Mouse (Mus musculus) Patski (cell line): ENCODE measurements around the gene Hhex. TPM values are rescaled to one million over a fixed set of nuclear protein-coding genes. Genes with fewer than 3 reads are reported as not detected.
A peak's percentile ranks its signal among the peaks of the same experiment; 100 is the strongest.

Experiments
- ATAC-seq: fragments of 100-300 bp; one replicate; pipeline ENCODE4 v1.8.0; 2021
- CTCF ChIA-PET: fragments of 350-600 bp; sonication (Branson Sonifier 250); formaldehyde crosslinking; loops from one replicate; lab custom pipeline; 2022; ENCODE audit warnings: inconsistent platforms; lab: Charles Lee
- POLR2A ChIA-PET: fragments of 350-600 bp; sonication (Branson Sonifier 250); formaldehyde crosslinking; loops from one replicate; lab custom pipeline; 2022; ENCODE audit warnings: antibody characterized with exemption, inconsistent platforms; lab: Charles Lee
- DNase-seq: peaks from one replicate; pipeline ENCODE4 v3.0.0-alpha.2; 2011; ENCODE audit warnings: low read depth, low spot score
- H3K27me3 ChIP-seq: fragments of 371-371 bp; one replicate; pipeline ENCODE4 v1.5.1; 2021
- CTCF ChIP-seq: fragments of 100-300 bp; IDR thresholded peaks from one replicate; pipeline ENCODE4 v1.5.1; 2021
- in situ Hi-C: fragments of 300-500 bp; cut with MboI; formaldehyde crosslinking; loops from 3 replicates; pipeline ENCODE4 v1.11.1; 2018; ENCODE audit warnings: low pct_unique_long_range_greater_than_20kb, mixed read lengths
- polyA plus RNA-seq: library from polyadenylated mRNA; unstranded; gene quantifications from one replicate; pipeline ENCODE4 v1.2.3, GENCODE M21; 2021

Hhex gene
- polyA plus RNA-seq, 1 experiment from 2014 or later, result 2.1 TPM

GRCm38 (mm10) chr19:37433895-37434262 lies 731 bp upstream of the Hhex start:
- no peak for DNase-seq
- in situ Hi-C loops, result no loop called here
- no peak for TF ChIP-seq CTCF
- ATAC-seq, result peak; percentile 11
- ChIA-PET POLR2A (no interaction called here), CTCF (interaction anchor here (1.2 to 2.0 kb wide), 3 partner anchors 10 to 14 kb away, joined by 3 to 10 read pairs (median 3); no protein-coding TSS in a partner anchor)
- H3K27me3 ChIP-seq, result peaks cover 16% of the 10 kb centered on the region

DNA sequence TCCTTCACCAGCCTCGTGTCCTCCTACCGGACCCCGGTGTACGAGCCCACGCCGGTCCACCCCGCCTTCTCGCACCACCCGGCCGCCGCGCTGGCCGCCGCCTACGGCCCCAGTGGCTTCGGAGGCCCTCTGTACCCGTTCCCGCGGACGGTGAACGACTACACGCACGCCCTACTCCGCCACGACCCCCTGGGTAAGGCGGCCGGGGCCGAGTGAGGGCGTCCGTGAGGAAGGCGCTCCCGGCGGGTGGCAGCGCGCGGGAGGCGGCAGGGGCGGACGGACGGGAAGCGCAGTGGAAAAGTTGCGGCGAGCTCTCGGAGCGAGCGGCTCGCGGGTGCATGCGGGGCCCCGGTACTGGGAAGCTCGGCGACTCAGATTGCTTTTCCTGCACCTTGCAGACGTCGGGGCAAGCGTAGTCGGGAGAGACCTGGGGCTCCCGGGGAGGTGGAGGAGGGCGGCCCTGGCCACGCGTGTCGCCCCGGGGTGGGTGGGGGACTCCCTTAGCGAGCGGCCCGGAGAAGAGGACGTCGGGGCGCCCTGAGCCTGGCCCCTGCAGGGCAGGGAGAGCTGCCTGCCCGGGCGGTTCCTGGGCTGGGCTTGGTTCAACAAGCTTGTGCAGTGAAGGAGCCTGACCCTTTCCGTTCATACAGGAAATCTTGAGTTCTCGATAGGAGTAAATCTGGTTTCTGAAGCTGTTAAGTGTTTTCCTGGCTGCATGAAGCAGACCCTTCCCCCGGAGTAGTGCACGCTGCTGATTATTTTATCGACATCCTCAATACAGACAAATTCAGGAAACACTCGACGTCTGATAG lies 637 bp downstream of the Hhex start:
- ChIA-PET CTCF (interaction anchor here (1.2 to 2.0 kb wide), 2 partner anchors 8 to 12 kb away, joined by 3 to 10 read pairs; no protein-coding TSS in a partner anchor), POLR2A (no interaction called here)
- no peak for DNase-seq
- peaks cover 13% of the 10 kb centered on the region for H3K27me3 ChIP-seq
- peak; percentile 51 for ATAC-seq
- in situ Hi-C loops, result no loop called here
- TF ChIP-seq CTCF, result no peak

- peaks cover 13% of the 10 kb centered on the region for H3K27me3 ChIP-seq
- ChIA-PET CTCF (no interaction called here), POLR2A (interaction anchor here (1.1 kb wide), 1 partner anchor 12 kb away, joined by 3 read pairs; no protein-coding TSS in a partner anchor)
- ATAC-seq (no peak), DNase-seq (no peak)
- TF ChIP-seq CTCF, result no peak
- in situ Hi-C loops, result no loop called here
Observed at GRCm38 (mm10) chr19:37435853-37436174, 1.2 kb downstream of the Hhex start.

DNA sequence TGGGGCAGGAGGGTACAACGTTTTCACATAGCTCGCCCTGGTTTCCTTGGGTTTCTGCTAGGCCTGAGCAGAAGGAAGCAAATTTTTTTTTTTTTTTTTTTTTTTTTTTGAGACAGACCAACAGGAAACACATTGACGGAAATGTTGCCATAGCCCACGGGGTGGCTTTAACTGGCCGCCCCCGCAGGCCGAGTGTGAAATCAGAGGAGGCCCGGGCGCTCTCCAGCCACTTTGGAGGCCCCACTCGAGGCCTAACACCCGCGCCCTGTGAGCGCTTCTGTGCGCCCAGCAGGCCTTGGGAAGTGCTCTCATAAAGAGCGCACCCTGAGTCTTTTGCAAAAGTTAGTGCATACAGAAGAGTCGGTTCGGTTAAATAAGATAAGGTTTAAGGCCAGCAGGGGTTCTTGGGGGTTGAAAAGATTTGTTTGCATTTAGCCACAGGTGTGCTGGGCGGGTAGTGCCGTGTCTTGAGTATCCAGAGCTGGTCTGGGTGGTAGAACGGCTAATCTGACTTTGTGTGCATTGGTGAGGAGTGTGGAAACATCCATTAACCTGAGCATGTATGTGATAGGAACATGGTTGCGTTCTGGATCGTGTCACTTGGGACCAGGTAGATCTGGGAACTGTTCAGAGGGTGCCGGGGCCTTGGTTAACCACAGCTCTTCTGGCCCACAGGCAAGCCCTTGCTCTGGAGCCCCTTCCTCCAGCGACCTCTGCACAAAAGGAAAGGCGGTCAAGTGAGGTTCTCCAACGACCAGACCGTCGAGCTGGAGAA lies 2.1 kb downstream of the Hhex start:
- peaks cover 13% of the 10 kb centered on the region for H3K27me3 ChIP-seq
- DNase-seq (no peak), ATAC-seq (no peak)
- ChIA-PET CTCF (no interaction called here), POLR2A (interaction anchor here (1.1 kb wide), 1 partner anchor 12 kb away, joined by 3 read pairs; no protein-coding TSS in a partner anchor)
- no peak for TF ChIP-seq CTCF
- in situ Hi-C loops, result no loop called here

DNA sequence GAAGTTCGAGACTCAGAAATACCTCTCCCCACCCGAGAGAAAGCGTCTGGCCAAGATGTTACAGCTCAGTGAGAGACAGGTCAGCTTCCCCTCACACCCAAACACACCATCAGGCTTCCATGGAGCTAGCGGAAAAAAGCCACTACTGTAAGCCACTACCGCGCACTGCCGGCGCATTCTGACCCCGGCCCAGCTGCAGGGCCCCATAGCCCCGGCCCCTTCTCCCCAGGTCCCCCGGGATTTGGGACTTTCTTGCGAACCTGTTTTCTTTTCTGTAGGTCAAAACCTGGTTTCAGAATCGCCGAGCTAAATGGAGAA lies 2.6 kb downstream of the Hhex start:
- no peak for TF ChIP-seq CTCF
- ChIA-PET CTCF (no interaction called here), POLR2A (no interaction called here)
- ATAC-seq (no peak), DNase-seq (no peak)
- in situ Hi-C loops, result no loop called here
- H3K27me3 ChIP-seq, result peaks cover 13% of the 10 kb centered on the region

DNA sequence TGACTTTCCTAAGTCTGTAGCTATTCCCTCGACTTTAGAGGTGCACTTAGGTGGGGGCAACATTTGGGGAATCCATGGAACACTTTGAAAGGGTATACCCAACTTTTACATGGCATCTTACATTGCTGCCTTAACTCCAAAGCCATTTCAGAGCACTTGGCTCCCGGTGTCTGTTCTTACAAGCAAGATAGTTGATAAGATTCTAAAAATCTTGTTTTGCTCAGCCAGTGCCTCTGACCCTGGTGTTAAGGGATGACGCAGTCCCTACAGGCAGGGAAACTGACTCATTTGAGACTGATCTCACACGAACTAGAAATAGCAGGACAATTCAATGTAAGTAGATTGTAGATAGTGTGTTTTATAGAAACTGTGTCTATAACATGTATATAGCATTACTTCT lies 5.6 kb downstream of the Hhex start:
- H3K27me3 ChIP-seq, result peaks cover 10% of the 10 kb centered on the region
- ATAC-seq (no peak), DNase-seq (no peak)
- TF ChIP-seq CTCF, result no peak
- ChIA-PET POLR2A (no interaction called here), CTCF (no interaction called here)
- in situ Hi-C loops, result no loop called here

DNA sequence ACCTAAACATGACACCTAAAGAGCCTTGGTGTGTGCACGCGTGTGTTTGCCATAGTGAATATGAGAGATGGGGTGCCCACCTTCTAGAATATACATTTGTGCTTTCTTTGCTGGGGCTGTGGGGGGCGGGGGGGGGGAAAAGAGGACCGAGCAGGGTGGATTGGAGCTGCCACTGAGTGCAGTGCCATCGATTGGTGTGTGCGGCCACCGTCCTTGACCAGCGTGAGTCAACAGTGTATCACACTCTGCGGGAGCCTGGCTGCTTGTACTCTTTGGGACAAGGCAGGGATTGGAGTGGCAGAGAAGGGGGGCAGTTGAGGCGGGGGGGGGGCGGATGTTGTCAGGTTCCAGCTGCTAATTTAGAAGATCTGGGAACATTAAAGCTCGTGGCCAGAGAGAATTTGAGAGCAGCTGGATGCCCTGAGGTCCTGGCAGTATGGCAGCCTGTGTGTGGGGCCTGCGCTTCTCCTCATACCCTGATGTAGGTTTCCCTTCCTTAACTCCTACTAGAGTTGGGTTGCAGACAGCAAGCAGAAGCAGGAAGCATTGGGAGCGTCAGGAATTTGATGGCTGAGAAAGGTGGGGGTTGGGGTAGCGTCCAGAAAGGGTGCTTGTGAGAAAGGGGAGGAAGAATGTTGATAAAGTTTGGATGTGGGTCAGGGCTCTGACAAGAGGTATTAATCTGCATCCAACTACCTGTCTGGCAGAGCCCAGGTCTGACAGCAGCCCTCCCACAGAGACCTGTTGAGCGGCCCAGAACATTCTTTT lies 6.3 kb downstream of the Hhex start:
- ChIA-PET POLR2A (no interaction called here), CTCF (interaction anchor here (1.4 kb wide), 1 partner anchor 22 kb away, joined by 6 read pairs; no protein-coding TSS in a partner anchor)
- no peak for TF ChIP-seq CTCF
- peaks cover 6% of the 10 kb centered on the region for H3K27me3 ChIP-seq
- ATAC-seq, result no peak
- in situ Hi-C loops, result no loop called here
- DNase-seq, result no peak

- in situ Hi-C loops, result no loop called here
- ChIA-PET POLR2A (no interaction called here), CTCF (interaction anchor here (1.0 to 1.4 kb wide), 5 partner anchors 8 to 24 kb away, joined by 3 to 6 read pairs (median 3); partner anchors contain the start of gene Hhex)
- no peak for TF ChIP-seq CTCF
- ATAC-seq, result no peak
- DNase-seq, result no peak
- peaks cover 11% of the 10 kb centered on the region for H3K27me3 ChIP-seq
Observed at GRCm38 (mm10) chr19:37442524-37443286, 8.1 kb downstream of the Hhex start.

GRCm38 (mm10) chr19:37443631-37444140 lies 9.1 kb downstream of the Hhex start:
- in situ Hi-C loops, result no loop called here
- ChIA-PET POLR2A (no interaction called here), CTCF (interaction anchor here (0.8 to 1.4 kb wide), 6 partner anchors 9 to 28 kb away, joined by 3 to 4 read pairs (median 3); partner anchors contain the start of gene Hhex)
- no peak for DNase-seq
- peaks cover 13% of the 10 kb centered on the region for H3K27me3 ChIP-seq
- TF ChIP-seq CTCF, result no peak
- no peak for ATAC-seq
